Mouse (Mus musculus) hindbrain, embryonic 16.5 days (tissue): ENCODE data around the gene Tmbim1. TPM values are rescaled to one million over a fixed set of nuclear protein-coding genes. Genes with fewer than 3 reads are reported as not detected.

ENCODE experiments used
- ATAC-seq: fragments of 200-750 bp; cut with Nextera tagmentation; 2 replicates; pipeline ENCODE4 v1.8.0; 2017; ENCODE audit warnings: moderate TSS enrichment, moderate library complexity
- H3K27ac ChIP-seq: fragments of 300-500 bp; sonication (generic); 2 replicates; pipeline ENCODE4 v1.5.1; 2014; ENCODE audit warnings: low read depth, mild to moderate bottlenecking, control low read depth, low read length, moderate library complexity
- H3K27me3 ChIP-seq: fragments of 300-500 bp; sonication (generic); replicated peaks from 2 replicates; pipeline ENCODE4 v1.6.1; 2014; ENCODE audit warnings: low read length; ENCODE audit not compliant: control insufficient read depth, insufficient read depth
- H3K36me3 ChIP-seq: fragments of 300-500 bp; sonication (generic); 2 replicates; pipeline ENCODE4 v1.6.1; 2014; ENCODE audit warnings: mild to moderate bottlenecking, low read length, moderate library complexity, mixed read lengths; ENCODE audit not compliant: control insufficient read depth, insufficient read depth
- H3K4me1 ChIP-seq: fragments of 300-500 bp; sonication (generic); 2 replicates; pipeline ENCODE4 v1.6.1; 2014; ENCODE audit warnings: low read depth, low read length; ENCODE audit not compliant: control insufficient read depth, insufficient read depth
- H3K4me2 ChIP-seq: fragments of 300-500 bp; sonication (generic); 2 replicates; pipeline ENCODE4 v1.6.1; 2014; ENCODE audit warnings: mild to moderate bottlenecking, low read length, control low read depth, moderate library complexity
- H3K4me3 ChIP-seq: fragments of 300-500 bp; sonication (generic); 2 replicates; pipeline ENCODE4 v1.5.1; 2014; ENCODE audit warnings: mild to moderate bottlenecking, low read length, control low read depth, moderate library complexity
- H3K9ac ChIP-seq: fragments of 300-500 bp; sonication (generic); 2 replicates; pipeline ENCODE4 v1.6.1; 2014; ENCODE audit warnings: low read depth, mild to moderate bottlenecking, control low read depth, low read length, moderate library complexity
- H3K9me3 ChIP-seq: fragments of 300-500 bp; sonication (generic); 2 replicates; pipeline ENCODE4 v1.6.1; 2014; ENCODE audit warnings: mild to moderate bottlenecking, low read length, moderate library complexity; ENCODE audit not compliant: control insufficient read depth
- WGBS: fragments of 180-500 bp; shearing (Covaris S2); extraction: QIAGEN DNeasy Blood & Tissue Kit; methylation state at CpG from one replicate; pipeline ENCODE4 v1.1.7; 2014; 5-methylcytosine and 5-hydroxymethylcytosine counted together
- polyA plus RNA-seq: library from polyadenylated mRNA; unstranded; fragments of >200 nt; fragmentation: Nextera tagmentation; extraction: Ambion mirVana; gene quantifications from 2 replicates; pipeline ENCODE4 v1.2.1, GENCODE M21; 2015

Tmbim1 gene
- polyA plus RNA-seq, 1 experiment from 2014 or later: 11.7 TPM

- no peaks in the 10 kb centered on the region for H3K27me3 ChIP-seq
- no peak overlapping the region for H3K9ac ChIP-seq
- no peak overlapping the region for H3K4me2 ChIP-seq
- H3K9me3 ChIP-seq: no peaks in the 10 kb centered on the region
- H3K4me1 ChIP-seq: no peaks in the 10 kb centered on the region
- H3K4me3 ChIP-seq: no peak overlapping the region
- H3K27ac ChIP-seq: no peak overlapping the region
- no peaks in the 10 kb centered on the region for H3K36me3 ChIP-seq
- 58% methylated on average over 3 of the region's 3 CpGs for WGBS
- ATAC-seq: no peak
These were observed 4.3 kb upstream of the Tmbim1 start for GRCm38 (mm10) chr1:74309767-74310166.

- Histone ChIP-seq H3K4me2 (no peak overlapping the region), H3K9me3 (no peaks in the 10 kb centered on the region), H3K4me1 (peaks cover 6% of the 10 kb centered on the region; the same call in 1 of the 2 replicates), H3K36me3 (no peaks in the 10 kb centered on the region), H3K27me3 (no peaks in the 10 kb centered on the region; the same call in 1 of the 2 replicates), H3K9ac (no peak overlapping the region), H3K4me3 (no peak overlapping the region), H3K27ac (no peak overlapping the region)
- no peak for ATAC-seq
- 81% methylated on average over 10 of the region's 10 CpGs for WGBS
These were observed 2.9 kb upstream of the Tmbim1 start for GRCm38 (mm10) chr1:74308001-74308964.

GRCm38 (mm10) chr1:74307146-74307545 lies 1.7 kb upstream of the Tmbim1 start:
- Histone ChIP-seq H3K36me3 (no peaks in the 10 kb centered on the region), H3K27ac (no peak overlapping the region), H3K4me3 (no peak overlapping the region), H3K27me3 (peaks cover 7% of the 10 kb centered on the region), H3K4me2 (no peak overlapping the region), H3K4me1 (peaks cover 6% of the 10 kb centered on the region; the same call in 1 of the 2 replicates), H3K9ac (no peak overlapping the region), H3K9me3 (no peaks in the 10 kb centered on the region)
- no peak for ATAC-seq
- WGBS: 91% methylated on average over 1 of the region's 1 CpGs

GRCm38 (mm10) chr1:74304946-74305345 lies 476 bp downstream of the Tmbim1 start:
- WGBS: 77% methylated on average over 4 of the region's 4 CpGs
- no peak for ATAC-seq

GRCm38 (mm10) chr1:74304339-74304790 lies 1.1 kb downstream of the Tmbim1 start:
- no peaks in the 10 kb centered on the region for H3K36me3 ChIP-seq
- H3K9ac ChIP-seq: peak overlapping the region; percentile 62
- peaks cover 6% of the 10 kb centered on the region; the same call in 1 of the 2 replicates for H3K4me1 ChIP-seq
- H3K4me3 ChIP-seq: peak overlapping the region; percentile 52
- peak overlapping the region; percentile 67 for H3K27ac ChIP-seq
- peak overlapping the region; percentile 71 for H3K4me2 ChIP-seq
- H3K9me3 ChIP-seq: no peaks in the 10 kb centered on the region
- no peak for ATAC-seq
- peaks cover 7% of the 10 kb centered on the region for H3K27me3 ChIP-seq
- 15% methylated on average over 12 of the region's 12 CpGs for whole genome bisulfite sequencing

More at GRCm38 (mm10) chr1:74304946-74305345, 476 bp downstream of the Tmbim1 start:
- no peak overlapping the region for H3K9ac ChIP-seq
- H3K4me2 ChIP-seq: no peak overlapping the region
- H3K4me3 ChIP-seq: no peak overlapping the region
- H3K9me3 ChIP-seq: no peaks in the 10 kb centered on the region
- peaks cover 7% of the 10 kb centered on the region for H3K27me3 ChIP-seq
- H3K36me3 ChIP-seq: no peaks in the 10 kb centered on the region
- peaks cover 6% of the 10 kb centered on the region; the same call in 1 of the 2 replicates for H3K4me1 ChIP-seq
- H3K27ac ChIP-seq: no peak overlapping the region

- Histone ChIP-seq H3K4me1 (peaks cover 9% of the 10 kb centered on the region; the same call in 1 of the 2 replicates), H3K36me3 (no peaks in the 10 kb centered on the region), H3K9me3 (no peaks in the 10 kb centered on the region), H3K4me3 (peak overlapping the region; percentile 52), H3K9ac (peak overlapping the region; percentile 62), H3K4me2 (peak overlapping the region; percentile 71), H3K27ac (peak overlapping the region; percentile 67), H3K27me3 (peaks cover 7% of the 10 kb centered on the region)
- WGBS: 2% methylated on average over 48 of the region's 56 CpGs
- peak; percentile 87 for ATAC-seq
These were observed 1.7 kb downstream of the Tmbim1 start for GRCm38 (mm10) chr1:74303509-74304338.

- 83% methylated on average over 2 of the region's 2 CpGs for WGBS
- ATAC-seq: no peak
- Histone ChIP-seq H3K4me1 (peaks cover 9% of the 10 kb centered on the region; the same call in 1 of the 2 replicates), H3K36me3 (no peaks in the 10 kb centered on the region), H3K9ac (no peak overlapping the region), H3K27me3 (peaks cover 7% of the 10 kb centered on the region), H3K9me3 (no peaks in the 10 kb centered on the region), H3K27ac (no peak overlapping the region), H3K4me2 (peak overlapping the region; percentile 71; the same call in 1 of the 2 replicates), H3K4me3 (no peak overlapping the region)
These were observed 2.6 kb downstream of the Tmbim1 start for GRCm38 (mm10) chr1:74302835-74303234.

- ATAC-seq: no peak
- Histone ChIP-seq H3K9ac (no peak overlapping the region), H3K36me3 (no peaks in the 10 kb centered on the region), H3K9me3 (no peaks in the 10 kb centered on the region), H3K4me3 (no peak overlapping the region), H3K27me3 (peaks cover 7% of the 10 kb centered on the region), H3K4me2 (no peak overlapping the region), H3K4me1 (peaks cover 10% of the 10 kb centered on the region; the same call in 1 of the 2 replicates), H3K27ac (no peak overlapping the region)
- WGBS: 90% methylated on average over 7 of the region's 7 CpGs
These were observed 3.2 kb downstream of the Tmbim1 start for GRCm38 (mm10) chr1:74302229-74302628.
